Mouse (Mus musculus) granulocyte monocyte progenitor cell, adult 5-6 weeks (primary cell): ENCODE results near the gene Inpp4a. TPM values are rescaled to one million over a fixed set of nuclear protein-coding genes. Genes with fewer than 3 reads are reported as not detected.

ENCODE experiments used
- ATAC-seq: replicated peaks from 2 replicates; pipeline ENCODE4 v1.8.0; 2016; ENCODE audit warnings: mild to moderate bottlenecking, moderate TSS enrichment, inconsistent platforms; ENCODE audit not compliant: poor library complexity, severe bottlenecking
- total RNA-seq, 2 experiments: library from RNA; stranded (forward) in 1 of 2; stranded (reverse) in 1 of 2; fragments of 200-712, 200-1000 nt in 1 of 2; fragments of >200 nt in 1 of 2; fragmentation: Nextera tagmentation in 1 of 2; gene quantifications; 2 replicates each; pipeline ENCODE4 v1.2.3; 2014 to 2017

Gene Inpp4a
- total RNA-seq, 2 experiments from 2014 or later: 5.6 to 13.9 TPM

DNA sequence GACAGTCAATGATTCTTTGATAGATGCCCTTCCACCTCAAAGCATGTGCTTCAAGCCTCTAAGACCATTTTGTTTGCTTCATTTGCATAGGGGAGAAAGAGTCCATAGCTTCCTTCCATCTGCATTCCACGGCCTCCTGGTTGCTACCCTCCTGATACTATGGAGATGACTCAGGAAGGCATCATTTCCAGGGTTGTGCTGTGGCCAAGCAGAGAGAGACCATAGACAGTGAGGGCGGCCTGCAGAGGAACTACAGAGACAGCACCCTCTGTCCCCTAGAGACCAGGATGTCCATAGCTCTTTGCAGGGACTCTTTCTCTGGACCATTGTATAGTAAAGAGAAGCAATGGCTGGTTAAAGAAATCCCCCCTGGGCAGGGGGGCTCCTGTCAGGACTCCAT is 105.5 kb downstream of the Inpp4a start:
- ATAC-seq: no peak

DNA sequence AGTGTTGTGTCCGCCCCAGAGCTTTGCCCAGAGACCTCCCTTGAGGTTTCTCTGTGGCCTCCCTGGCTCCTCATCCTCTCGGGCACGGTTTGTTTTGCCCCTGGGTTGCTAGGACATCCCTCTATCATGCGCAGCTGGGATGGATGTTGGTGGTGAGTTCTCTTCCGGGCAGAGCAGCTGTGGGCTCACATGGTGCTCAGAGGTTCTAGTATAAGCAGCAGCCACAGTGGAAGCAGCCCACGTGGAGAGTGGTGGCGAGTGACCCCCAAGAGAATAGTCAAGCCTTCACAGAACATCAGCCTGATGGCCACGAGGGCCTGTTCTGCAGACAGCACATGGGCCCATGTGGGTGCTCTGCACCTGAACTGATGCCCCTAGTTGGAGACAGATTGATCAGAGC is 107.6 kb downstream of the Inpp4a start:
- ATAC-seq: no peak

DNA sequence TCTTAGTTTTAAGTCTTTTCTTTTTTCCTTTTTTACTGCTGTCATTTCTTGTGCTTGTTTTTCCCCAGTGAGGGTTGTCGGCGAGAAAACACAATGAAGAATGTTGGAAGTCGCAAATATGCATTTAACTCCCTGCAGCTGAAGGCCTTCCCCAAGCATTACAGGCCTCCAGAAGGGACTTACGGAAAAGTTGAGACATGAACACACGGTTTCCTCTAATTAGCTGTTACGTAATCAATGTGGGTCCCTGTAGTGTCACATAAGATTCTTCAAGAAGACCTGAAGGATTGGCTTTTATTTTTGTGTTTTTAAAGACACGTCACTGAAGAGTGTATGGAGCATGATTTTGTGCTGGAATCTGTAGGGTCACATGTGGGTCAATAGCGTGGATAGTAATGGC is 108.4 kb downstream of the Inpp4a start:
- peak; percentile 59 for ATAC-seq

DNA sequence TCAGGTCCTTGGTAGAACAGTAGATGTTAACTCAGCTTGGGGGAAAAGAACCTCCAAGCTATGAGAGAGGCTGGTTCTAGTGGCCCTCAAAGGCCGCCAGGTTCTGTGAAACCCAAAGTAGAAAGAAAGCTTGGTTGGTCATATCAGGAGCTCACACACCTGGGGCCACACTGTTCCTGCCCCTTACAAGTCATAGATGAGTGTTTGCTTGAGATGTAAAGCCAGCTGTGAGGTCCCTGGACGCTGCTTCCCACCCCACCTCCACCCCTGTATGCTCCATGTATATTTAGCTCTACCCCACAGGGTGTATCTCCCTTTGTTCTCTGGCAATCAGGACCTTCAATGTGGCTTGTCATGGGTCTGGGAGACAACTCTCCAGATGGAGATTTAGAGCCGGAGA is 109.0 kb downstream of the Inpp4a start:
- no peak for ATAC-seq

DNA sequence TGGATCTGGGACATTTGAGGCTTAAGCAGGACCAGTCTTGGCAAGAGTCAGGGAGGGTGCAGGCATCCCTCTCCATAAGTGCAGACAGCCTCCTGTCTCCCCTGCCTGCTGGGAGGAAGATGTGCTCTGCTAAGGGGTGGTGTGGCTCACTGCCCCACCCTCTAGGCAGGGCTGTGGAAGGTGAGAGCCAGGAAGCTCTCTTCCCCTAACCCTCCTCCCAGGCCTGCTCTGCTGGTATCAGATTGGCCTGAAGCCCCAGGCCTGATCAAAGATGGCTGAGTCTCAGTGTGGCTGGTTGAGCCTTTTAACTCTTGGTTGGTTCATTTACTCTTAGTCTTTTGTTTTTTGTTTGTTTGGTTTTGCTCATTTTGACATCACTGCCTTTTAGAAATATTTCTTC is 110.0 kb downstream of the Inpp4a start:
- ATAC-seq: no peak

DNA sequence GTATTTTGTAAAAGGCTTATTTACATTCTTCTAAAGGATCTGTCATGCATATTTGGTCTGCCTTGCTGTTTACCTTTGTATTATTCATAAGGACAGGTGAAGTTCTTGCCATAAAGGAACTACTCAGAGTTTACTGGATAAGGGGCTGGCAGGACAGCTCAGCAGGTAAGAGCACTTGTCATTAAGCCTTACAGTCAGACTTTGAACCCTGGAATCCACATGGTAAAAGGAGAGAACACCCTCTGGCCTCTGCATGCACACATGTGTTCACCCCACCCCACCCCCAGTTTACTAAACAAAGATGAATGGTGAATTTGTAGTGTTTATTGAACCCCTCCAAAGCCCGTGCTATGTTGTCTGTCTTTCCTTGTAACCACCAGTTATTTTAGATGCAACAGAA is 115.7 kb downstream of the Inpp4a start:
- ATAC-seq: no peak

DNA sequence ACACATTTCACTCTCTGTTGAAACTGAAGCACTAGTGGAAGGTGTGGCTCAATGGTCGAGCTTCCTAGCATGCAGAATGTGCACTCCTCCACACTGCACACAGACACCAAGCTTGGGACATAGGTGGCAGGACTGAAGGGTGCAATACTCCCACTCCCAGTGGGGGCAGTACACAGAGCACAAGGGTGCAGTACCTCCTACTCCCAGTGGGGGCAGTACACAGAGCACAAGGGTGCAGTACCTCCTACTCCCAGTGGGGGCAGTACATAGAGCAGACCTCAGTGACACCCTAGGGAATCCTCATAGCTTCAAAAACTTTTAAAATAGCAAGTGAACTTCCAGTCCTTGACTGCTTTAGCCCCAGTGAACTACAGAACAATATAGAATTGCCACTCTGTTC is 119.8 kb downstream of the Inpp4a start:
- ATAC-seq: peak; percentile 100

DNA sequence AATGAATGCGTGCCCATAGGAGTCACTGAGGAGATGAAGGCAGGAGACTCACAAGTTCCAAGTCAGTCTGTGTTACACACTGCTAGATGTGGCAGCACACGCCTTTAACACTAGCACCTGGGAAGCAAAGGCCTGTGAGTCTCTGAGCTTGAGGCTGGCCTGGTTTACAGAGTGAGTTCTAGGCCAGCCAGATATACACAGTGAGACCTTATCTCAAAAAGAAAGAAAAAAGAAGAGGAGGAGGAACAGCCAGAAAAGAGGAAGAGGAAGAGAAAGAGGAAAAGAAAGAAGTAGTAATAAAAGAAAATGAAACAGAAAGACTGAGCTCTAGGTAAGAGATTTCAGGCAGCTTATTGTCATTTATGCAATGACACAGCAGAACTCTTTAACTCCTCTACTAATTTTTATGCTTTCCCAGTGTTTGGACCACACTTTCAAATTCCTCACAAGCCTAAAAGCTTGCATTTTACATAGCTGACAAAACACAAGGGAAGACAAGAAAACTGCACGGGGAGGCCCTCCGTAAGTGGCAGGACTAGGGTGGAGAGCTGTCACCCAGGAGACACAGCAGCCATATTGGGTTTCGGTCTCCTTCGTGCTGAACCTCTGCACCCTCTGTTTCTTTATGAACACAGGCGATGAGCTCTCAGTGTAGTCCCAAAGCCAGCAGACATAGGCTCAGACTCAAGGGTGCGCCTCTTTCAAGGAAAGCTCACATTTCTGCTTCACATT is 127.6 kb downstream of the Inpp4a start:
- ATAC-seq: 0 out of 2 replicates have a peak, but pooled peaks have one; percentile 8

DNA sequence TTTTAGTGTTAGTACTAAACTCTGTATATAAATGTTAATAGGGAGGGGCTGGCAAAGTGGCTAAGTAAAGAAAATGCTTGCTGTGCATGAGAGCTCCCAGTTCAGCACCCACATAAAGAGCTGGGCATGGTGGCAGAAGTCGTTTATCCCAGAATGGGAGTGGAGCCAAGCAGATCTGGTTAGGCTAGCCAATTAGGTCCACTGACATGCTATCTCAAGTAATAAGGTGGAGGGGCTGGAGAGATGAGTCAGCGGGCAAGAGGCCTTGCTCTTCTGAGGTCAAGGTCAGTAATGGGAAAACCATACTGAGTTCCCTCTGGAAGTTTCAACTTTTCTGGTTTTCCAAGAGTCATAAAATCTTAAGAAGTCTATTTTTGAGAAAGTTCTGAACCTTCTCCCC is 129.2 kb downstream of the Inpp4a start:
- no peak for ATAC-seq

DNA sequence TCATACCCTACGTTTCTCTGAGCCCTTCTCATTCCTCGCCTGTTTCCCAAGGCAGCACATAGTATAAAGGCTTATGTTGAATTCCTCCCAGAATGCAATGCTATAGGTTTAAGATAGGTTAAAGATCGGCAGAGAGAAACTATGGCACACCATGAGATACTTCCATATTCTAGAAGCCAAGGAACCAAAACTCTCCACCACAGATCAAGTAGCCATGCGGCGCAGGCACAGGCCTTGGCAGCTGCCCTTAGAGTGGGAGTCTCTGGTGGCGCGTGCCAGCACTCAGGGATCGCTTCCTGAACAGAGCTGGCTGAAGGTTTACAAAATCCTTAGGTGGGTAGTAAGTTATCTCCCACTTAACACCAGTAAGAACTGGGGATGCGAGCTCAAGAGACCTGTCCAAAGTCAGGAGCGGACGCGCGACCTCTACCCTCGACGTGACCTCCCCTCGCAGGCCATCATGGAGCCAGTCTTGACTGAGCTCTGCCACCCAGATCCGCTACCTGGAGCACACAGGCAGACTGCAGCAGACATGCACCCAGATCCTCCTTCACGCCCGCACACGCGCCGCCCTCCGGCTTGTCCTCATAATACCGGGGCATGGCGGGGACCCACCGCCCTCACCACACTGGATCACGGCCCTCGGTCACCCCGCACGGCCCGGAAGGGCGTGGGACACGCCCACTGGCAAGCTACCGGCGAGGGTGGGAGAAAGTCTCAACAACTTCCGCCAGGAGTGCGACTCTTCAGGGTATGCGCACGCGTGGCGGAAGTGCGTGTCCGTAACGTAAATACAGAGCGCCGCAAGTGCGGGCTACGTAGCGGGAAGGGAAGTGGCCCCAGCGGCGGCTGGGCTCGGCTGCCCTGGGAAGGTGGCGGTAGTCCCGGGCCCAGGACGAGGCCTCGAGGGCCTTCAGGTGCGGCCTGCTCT is 130.0 kb downstream of the Inpp4a start, which contains the start of the genes Coa5 and Unc50:
TSS of gene Coa5 (minus strand) at position 738 of the 931 bp plus-strand sequence.
TSS of gene Unc50 (plus strand) at position 774 of the 931 bp plus-strand sequence.
- ATAC-seq: peak; percentile 94

DNA sequence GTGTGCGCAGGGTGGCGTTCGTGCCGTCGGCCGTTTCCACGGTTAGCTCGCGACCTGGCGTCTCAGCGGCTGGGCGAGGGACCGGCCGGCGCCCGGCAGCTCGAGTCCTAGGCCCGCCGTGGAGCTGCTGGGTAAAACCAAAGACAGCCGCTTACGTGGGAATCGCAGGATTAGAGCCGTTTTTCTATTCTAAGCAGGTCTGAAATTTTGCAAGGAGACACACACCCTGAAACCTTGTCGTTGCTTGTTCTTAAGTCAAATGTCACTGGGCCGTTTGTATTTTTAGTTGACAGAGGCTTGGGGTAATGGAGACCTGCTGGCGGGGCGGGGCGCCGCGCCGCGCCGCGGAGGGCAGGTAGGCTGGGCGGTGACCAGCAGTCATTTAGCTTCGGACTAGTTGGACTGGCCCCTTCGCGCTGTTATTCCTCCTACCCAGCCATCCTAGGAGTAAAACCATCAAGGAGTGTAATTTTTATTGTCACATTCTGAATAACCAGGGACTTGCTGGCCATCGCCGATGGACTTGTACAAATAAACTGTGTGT is 130.7 kb downstream of the Inpp4a start:
- no peak for ATAC-seq

DNA sequence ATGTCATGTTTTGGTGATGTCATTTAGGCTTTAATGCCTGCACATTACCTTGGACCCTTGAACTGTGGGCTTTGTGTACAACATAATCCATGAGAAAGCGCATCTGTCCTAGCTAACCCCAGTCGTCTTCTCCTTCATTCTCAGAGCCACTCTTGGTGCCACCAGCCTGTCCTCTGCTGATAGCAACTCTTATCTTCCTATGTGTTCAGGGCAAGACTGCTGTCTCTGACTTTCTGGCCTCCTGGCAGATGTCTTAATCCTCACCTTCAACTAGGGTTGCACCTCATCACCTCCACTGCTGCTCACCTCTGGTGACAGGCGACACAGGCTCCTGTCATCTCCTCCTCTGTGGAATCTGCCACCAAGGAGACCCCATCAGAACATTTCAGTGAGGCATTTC is 136.8 kb downstream of the Inpp4a start:
- no peak for ATAC-seq

DNA sequence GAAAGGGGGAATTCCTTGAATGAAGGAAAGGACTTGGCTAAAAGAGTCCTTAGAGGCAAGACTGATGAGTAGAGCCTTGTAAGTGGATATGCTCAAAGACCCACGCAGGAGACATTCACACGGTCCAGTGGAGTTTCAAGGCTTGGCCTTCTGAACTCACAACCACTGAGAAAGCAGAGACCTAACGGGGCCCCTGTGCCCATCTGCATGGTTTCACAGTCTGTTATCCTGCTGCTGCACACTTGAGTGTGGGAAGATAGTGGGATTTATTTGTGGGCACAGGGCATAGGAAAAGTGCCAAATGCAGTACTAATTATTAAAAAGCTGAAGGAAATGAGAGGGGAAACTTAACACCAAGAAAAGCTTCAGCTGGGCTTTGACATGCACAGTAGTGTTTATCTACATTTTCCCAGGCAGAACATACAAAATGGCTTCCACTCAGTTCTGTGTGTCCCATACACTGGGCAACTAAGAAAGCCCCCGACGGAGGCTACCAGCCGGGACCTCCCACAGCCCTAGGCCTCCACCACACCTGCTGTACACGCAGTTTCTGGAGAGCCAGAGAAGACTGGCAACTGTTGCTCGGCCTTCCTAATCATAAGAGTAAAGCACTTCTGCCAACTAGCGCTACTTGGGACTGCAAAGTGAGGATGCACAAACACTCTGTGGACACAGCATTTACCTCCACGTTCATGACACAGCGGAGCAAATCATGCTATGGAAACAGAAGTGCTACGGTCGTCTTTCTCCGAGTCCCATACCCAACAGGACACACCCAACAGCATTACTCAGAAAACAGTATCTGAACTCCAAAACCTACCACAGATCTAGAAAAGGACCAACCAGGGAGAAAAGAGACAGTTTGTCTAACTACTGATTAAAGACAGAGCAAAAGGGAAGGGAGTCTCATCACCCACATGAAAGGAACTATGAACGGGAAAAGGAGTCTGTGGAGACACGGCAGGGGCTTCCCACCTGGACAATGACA is 143.5 kb downstream of the Inpp4a start:
- no peak for ATAC-seq

DNA sequence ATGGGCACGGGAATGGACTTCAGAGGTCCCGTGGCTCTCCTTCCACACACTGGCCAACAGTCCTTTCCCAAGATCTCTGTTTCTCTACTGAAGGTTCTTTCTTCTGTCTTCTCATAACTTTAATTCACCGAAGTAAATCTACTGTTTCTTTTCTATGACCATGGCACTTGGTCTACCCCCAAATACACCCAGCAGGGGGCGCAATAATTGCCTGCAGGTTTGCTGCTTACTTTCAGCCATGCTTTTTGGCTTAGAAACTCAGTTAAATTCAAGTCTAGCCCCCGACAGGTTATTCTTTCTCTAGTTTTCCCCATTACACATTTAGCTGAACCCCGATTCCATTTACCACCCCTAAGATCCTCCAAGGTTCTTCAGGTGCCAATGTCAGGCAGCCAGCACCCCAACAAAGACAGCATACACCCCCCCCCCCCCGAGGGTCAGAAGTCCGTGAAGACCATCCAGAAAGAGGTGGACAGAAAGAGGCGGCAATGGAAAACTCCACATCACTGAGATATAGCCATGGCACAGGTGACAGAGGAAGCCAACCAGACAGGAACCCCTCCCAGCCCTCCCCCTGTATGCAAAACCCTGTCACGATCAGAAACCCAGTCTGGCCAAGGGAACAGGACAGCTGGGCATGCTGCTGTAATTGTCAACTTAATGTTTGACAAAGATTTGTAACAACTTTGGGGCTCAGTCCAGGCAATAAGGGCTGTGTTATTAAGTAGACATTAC is 148.9 kb downstream of the Inpp4a start:
- no peak for ATAC-seq

DNA sequence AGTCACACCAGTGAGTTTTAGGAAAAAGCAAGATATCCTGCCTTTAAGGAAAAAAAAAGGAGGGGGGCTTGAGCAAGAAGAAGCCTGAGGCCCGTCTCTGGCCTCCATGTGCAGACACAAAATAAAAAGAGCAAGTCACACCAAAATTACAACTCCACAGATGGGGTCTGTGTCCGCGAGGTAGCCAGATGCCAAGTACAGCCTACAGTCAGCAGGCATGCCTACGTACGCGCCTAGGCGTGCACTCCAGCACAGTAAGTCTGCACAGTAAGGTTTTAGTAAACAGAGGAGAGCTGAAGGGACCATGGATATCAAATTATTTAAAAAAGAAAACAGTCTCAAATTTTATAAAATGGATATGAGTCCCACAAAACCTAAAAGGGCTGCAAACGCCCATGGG is 151.6 kb downstream of the Inpp4a start:
- ATAC-seq: no peak

DNA sequence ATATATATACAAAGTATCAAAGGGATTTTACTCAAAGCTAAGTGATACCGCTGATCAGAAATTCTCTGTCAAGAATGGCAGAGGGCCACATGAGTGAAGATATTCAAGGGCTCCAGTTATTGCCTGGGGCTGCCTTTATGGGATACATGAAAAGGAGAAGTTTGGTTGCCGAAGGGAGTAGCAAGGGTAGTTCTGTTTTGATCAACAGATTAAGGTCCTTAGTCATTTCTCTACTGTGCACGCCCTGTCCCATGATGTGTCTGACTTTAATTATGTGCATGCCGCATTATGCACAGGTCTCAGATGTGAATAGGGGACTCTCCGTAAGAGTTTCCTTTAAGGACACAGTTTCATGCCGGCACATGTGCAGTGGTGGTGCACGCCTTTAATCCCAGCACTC is 157.9 kb downstream of the Inpp4a start:
- no peak for ATAC-seq
